ENCODE assay signal across 8 mouse cellular contexts in genomic region chr2:94245305-94245959, GRCm38 (mm10).
DNase-seq lines count a peak whose midpoint lies in the region; ATAC-seq and TF ChIP-seq lines count a peak whose summit lies in the region.

No protein-coding gene starts in this region.

- peak; percentile 72 for DNase-seq in 416B (ENCODE audit: low read depth)
- peak; percentile 87 for DNase-seq in adrenal gland, postnatal 14 days
- peak; percentile 88 for DNase-seq in embryonic facial prominence, embryonic 14.5 days (ENCODE audit: low spot score)
- peak; percentile 25 to 56 for DNase-seq in heart, adult 9 months (ENCODE audit: low spot score in 2 of 2)
- DNase-seq in kidney, adult 2 months, result peak; percentile 81
- peak; percentile 81 for DNase-seq in left cerebral cortex, postnatal 4 days
- DNase-seq in midbrain, embryonic 14.5 days, result peak; percentile 92
- DNase-seq in spleen, postnatal 10 days (ENCODE audit: low spot score in 2 of 2), result peak; percentile 20 to 58

- 1% methylated on average over 16 of the region's 16 CpGs for WGBS in embryonic facial prominence, embryonic 14.5 days
- WGBS in kidney, adult 2 months, result 1% methylated on average over 16 of the region's 16 CpGs
- WGBS in midbrain, embryonic 14.5 days, result 1% methylated on average over 16 of the region's 16 CpGs

- TF ChIP-seq CTCF in kidney, adult 2 months (conservative IDR thresholded peaks at IDR 0.05; ENCODE audit: insufficient read depth, insufficient read length, low read depth, low read length), result peak; percentile 80

- H3K4me3 ChIP-seq in embryonic facial prominence, embryonic 14.5 days (ENCODE audit: low read depth, low read length), result no peak overlapping the region
- H3K4me3 ChIP-seq in kidney, adult 2 months (ENCODE audit: insufficient read depth, low read depth, low read length), result no peak overlapping the region
- peak overlapping the region; percentile 47 for H3K4me3 ChIP-seq in midbrain, embryonic 14.5 days (replicated peaks; ENCODE audit: low read depth, low read length)

- TF ChIP-seq POLR2A in kidney, adult 2 months (IDR thresholded peaks at IDR 0.05; ENCODE audit: low read depth, low read length), result no peak

- peaks cover 10% of the 10 kb centered on the region for H3K4me1 ChIP-seq in embryonic facial prominence, embryonic 14.5 days (ENCODE audit: control insufficient read depth, insufficient read depth, low read length)
- no peaks in the 10 kb centered on the region for H3K4me1 ChIP-seq in kidney, adult 2 months (ENCODE audit: control insufficient read depth, insufficient read depth, low read length)
- H3K4me1 ChIP-seq in midbrain, embryonic 14.5 days (ENCODE audit: control insufficient read depth, insufficient read depth, low read length), result peaks cover 54% of the 10 kb centered on the region

- peaks cover 89% of the 10 kb centered on the region for H3K27me3 ChIP-seq in embryonic facial prominence, embryonic 14.5 days (replicated peaks; ENCODE audit: control insufficient read depth, insufficient read depth, low read length)
- peaks cover 7% of the 10 kb centered on the region for H3K27me3 ChIP-seq in kidney, adult 2 months (replicated peaks; ENCODE audit: control insufficient read depth, insufficient read depth, low read length)
- peaks cover 45% of the 10 kb centered on the region for H3K27me3 ChIP-seq in midbrain, embryonic 14.5 days (ENCODE audit: control insufficient read depth, insufficient read depth, low read length)

- no peak overlapping the region for H3K4me2 ChIP-seq in embryonic facial prominence, embryonic 14.5 days (ENCODE audit: low read depth, low read length)
- H3K4me2 ChIP-seq in midbrain, embryonic 14.5 days (ENCODE audit: low read length), result peak overlapping the region; percentile 85

- H3K36me3 ChIP-seq in embryonic facial prominence, embryonic 14.5 days (ENCODE audit: control insufficient read depth, insufficient read depth, low read length), result no peaks in the 10 kb centered on the region
- no peaks in the 10 kb centered on the region for H3K36me3 ChIP-seq in kidney, adult 2 months (ENCODE audit: control insufficient read depth, insufficient read depth, low read length)
- no peaks in the 10 kb centered on the region for H3K36me3 ChIP-seq in midbrain, embryonic 14.5 days (ENCODE audit: control insufficient read depth, insufficient read depth, low read length)

- no peaks in the 10 kb centered on the region for H3K9me3 ChIP-seq in embryonic facial prominence, embryonic 14.5 days (ENCODE audit: control insufficient read depth, low read length)
- no peaks in the 10 kb centered on the region for H3K9me3 ChIP-seq in midbrain, embryonic 14.5 days (ENCODE audit: control insufficient read depth, low read length)

- H3K9ac ChIP-seq in embryonic facial prominence, embryonic 14.5 days (ENCODE audit: low read depth, low read length), result no peak overlapping the region
- H3K9ac ChIP-seq in midbrain, embryonic 14.5 days (replicated peaks; ENCODE audit: low read length), result peak overlapping the region; percentile 81; the same call in 1 of the 2 replicates

- intact Hi-C loops in left cerebral cortex, postnatal 4 days (cut with DNase I), result no loop called here

- H3K27ac ChIP-seq in embryonic facial prominence, embryonic 14.5 days (replicated peaks; ENCODE audit: low read depth, low read length), result no peak overlapping the region
- H3K27ac ChIP-seq in kidney, adult 2 months (ENCODE audit: insufficient read depth, low read depth, low read length), result no peak overlapping the region
- H3K27ac ChIP-seq in midbrain, embryonic 14.5 days (replicated peaks; ENCODE audit: low read depth, low read length), result peak overlapping the region; percentile 97

- ATAC-seq in embryonic facial prominence, embryonic 14.5 days (ENCODE audit: low read depth), result peak; percentile 49
- peak; percentile 55 for ATAC-seq in midbrain, embryonic 14.5 days (ENCODE audit: low FRiP score, low TSS enrichment)

Comparison
In these comparisons a context has a peak if more than half of its experiments do, and no peak if none do; other contexts are left out.
1. DNase-seq: peak in every context shown above with its lines; median percentile 92 in midbrain, embryonic 14.5 days; 88 in embryonic facial prominence, embryonic 14.5 days; 87 in adrenal gland, postnatal 14 days; 81 in kidney, adult 2 months; 81 in left cerebral cortex, postnatal 4 days; 72 in 416B; 40 in heart, adult 9 months; 39 in spleen, postnatal 10 days.